Mouse (Mus musculus) induced T-regulatory cell, adult 2 months (primary cell): ENCODE data around the gene Phf12.

ENCODE experiments used
- DNase-seq: peaks from one replicate; pipeline ENCODE4 v3.0.0-alpha.2; 2012; ENCODE audit warnings: low read depth

The Phf12 gene

GRCm38 (mm10) chr11:78073577-78074276, 91.2 kb downstream of the Phf12 start:
- DNase-seq = no peak

GRCm38 (mm10) chr11:78074277-78074652, 91.7 kb downstream of the Phf12 start:
- DNase-seq = no peak

GRCm38 (mm10) chr11:78074666-78075065, 92.1 kb downstream of the Phf12 start:
- DNase-seq = no peak
